Mouse (Mus musculus): Measurements from ENCODE around the gene Rnf114.

- TF ChIP-seq POLR2A (IDR thresholded peaks at IDR 0.05; ENCODE audit: borderline replicate concordance, insufficient read depth, low read length), result no peak
- TF ChIP-seq CTCF (IDR thresholded peaks at IDR 0.05; ENCODE audit: borderline replicate concordance, insufficient read depth, low read depth, low read length), result no peak
Observed at GRCm38 (mm10) chr2:167548961-167549360, 56.5 kb downstream of the Rnf114 start.
